Mouse (Mus musculus): ENCODE data around the gene Pkd2l1.

DNA sequence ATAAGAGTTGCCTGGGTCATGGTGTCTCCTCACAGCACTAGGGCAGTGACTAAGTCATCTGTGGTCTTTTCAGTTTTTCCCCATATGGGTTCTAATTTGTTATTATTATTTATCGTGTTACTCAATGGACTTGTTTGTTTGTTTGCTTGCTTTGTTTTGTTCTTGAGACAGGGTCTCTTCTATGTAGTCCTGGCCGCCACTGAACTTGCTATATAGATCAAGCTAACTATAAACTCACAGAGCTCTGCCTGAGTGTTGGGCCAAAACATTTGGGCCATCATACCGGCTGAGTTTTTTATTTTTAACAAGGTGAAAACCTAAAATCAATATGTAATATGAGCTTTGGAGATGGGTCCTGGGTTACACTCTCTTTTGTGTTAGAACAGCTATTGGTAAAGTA lies 32.9 kb downstream of the Pkd2l1 start:
- TF ChIP-seq EP300 (optimal IDR thresholded peaks at IDR 0.05) (no peak), CTCF (IDR thresholded peaks at IDR 0.05; ENCODE audit: low read depth) (no peak)

Measured in stomach, postnatal 0 days (tissue).